Mouse (Mus musculus): ENCODE results near the gene Tnfaip8l3. TPM values are rescaled to one million over a fixed set of nuclear protein-coding genes. Genes with fewer than 3 reads are reported as not detected.
"Not testable (repeated sequence)": the region's sequence is repeated elsewhere in the genome, so short reads cannot be mapped to it uniquely, and the experiment has no call there.

Tnfaip8l3 gene
- total RNA-seq, 1 experiment from 2014 or later, result not detected

GRCm38 (mm10) chr9:54022795-54023194 is 45.4 kb downstream of the Tnfaip8l3 start:
- ATAC-seq (ENCODE audit: extremely low read depth, insufficient number of reproducible peaks, low FRiP score, poor library complexity, severe bottlenecking), result no peak

- no peak for ATAC-seq (ENCODE audit: extremely low read depth, insufficient number of reproducible peaks, low FRiP score, poor library complexity, severe bottlenecking)
Measured at GRCm38 (mm10) chr9:53994528-53994927, 73.7 kb downstream of the Tnfaip8l3 start.

- not testable (repeated sequence) for ATAC-seq (ENCODE audit: extremely low read depth, insufficient number of reproducible peaks, low FRiP score, poor library complexity, severe bottlenecking)
Measured at GRCm38 (mm10) chr9:53992567-53992966, 75.6 kb downstream of the Tnfaip8l3 start.

GRCm38 (mm10) chr9:53990921-53991320 is 77.3 kb downstream of the Tnfaip8l3 start:
- no peak for ATAC-seq (ENCODE audit: extremely low read depth, insufficient number of reproducible peaks, low FRiP score, poor library complexity, severe bottlenecking)

- no peak for ATAC-seq (ENCODE audit: extremely low read depth, insufficient number of reproducible peaks, low FRiP score, poor library complexity, severe bottlenecking)
Measured at GRCm38 (mm10) chr9:53986972-53987371, 81.2 kb downstream of the Tnfaip8l3 start.

GRCm38 (mm10) chr9:53984868-53985267 is 83.3 kb downstream of the Tnfaip8l3 start:
- ATAC-seq (ENCODE audit: extremely low read depth, insufficient number of reproducible peaks, low FRiP score, poor library complexity, severe bottlenecking), result no peak

GRCm38 (mm10) chr9:53975122-53975518 is 93.1 kb downstream of the Tnfaip8l3 start, which contains the start of gene Elmod1:
Gene Elmod1, minus strand, starts transcription at chr9:53975301.
- ATAC-seq (ENCODE audit: extremely low read depth, insufficient number of reproducible peaks, low FRiP score, poor library complexity, severe bottlenecking), result no peak

- no peak for ATAC-seq (ENCODE audit: extremely low read depth, insufficient number of reproducible peaks, low FRiP score, poor library complexity, severe bottlenecking)
Measured at GRCm38 (mm10) chr9:53974328-53975121, 93.7 kb downstream of the Tnfaip8l3 start.

- ATAC-seq (ENCODE audit: extremely low read depth, insufficient number of reproducible peaks, low FRiP score, poor library complexity, severe bottlenecking), result no peak
Measured at GRCm38 (mm10) chr9:53973929-53974327, 94.3 kb downstream of the Tnfaip8l3 start.

Other genes with a start within 250 kb of the Tnfaip8l3 start
- not detected in 2 replicates for gene Sln, start 218.2 kb downstream of the Tnfaip8l3 start, total RNA-seq (2017)
- not detected in 2 replicates for gene Elmod1, start 93.1 kb downstream of the Tnfaip8l3 start, total RNA-seq (2017)
- gene Cyp19a1, start 199.7 kb upstream of the Tnfaip8l3 start, total RNA-seq (2017), result not detected in 2 replicates
- not detected in 2 replicates for gene Gldn, start 218.1 kb upstream of the Tnfaip8l3 start, total RNA-seq (2017)

Measured in neutrophil, adult 5-6 weeks (primary cell).